Mouse (Mus musculus): ENCODE results near the gene Plekhg4. TPM values are rescaled to one million over a fixed set of nuclear protein-coding genes. Genes with fewer than 3 reads are reported as not detected.

The Plekhg4 gene
- polyA plus RNA-seq, 1 experiment from 2014 or later = 0.23 TPM

DNA sequence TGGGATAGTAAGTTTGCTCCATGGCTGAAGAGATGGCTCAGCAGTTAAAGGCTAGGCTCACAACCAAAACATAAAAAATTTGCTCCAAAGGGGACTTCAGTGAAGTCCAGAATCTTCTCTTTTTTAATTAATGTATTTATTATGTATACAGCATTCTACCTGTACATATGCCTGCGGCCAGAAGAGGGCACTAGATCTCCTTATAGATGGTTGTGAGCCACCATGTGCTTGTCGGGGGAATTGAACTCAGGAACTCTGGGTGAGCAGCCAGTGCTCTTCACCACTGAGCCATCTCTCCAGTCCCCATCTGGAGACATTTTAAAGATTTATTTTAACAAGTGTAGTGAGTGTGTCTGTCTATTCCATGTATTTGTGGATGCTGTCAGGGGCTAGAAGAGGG is 6.0 kb upstream of the Plekhg4 start:
- no peak overlapping the region for H3K27ac ChIP-seq (replicated peaks in 1 of 2; ENCODE audit: control insufficient read depth in 1 of 2, insufficient read depth in 1 of 2, low read depth in 2 of 2, low read length in 2 of 2)
- no peaks in the 10 kb centered on the region for H3K27me3 ChIP-seq (ENCODE audit: control insufficient read depth, insufficient read depth, low read length)
- no peak overlapping the region for H3K4me3 ChIP-seq (ENCODE audit: control insufficient read depth in 1 of 2, insufficient read depth in 1 of 2, low read depth in 1 of 2, low read length in 2 of 2)
- no peak for ATAC-seq (ENCODE audit: insufficient number of reproducible peaks, insufficient read depth, low FRiP score, low read depth)
- no peaks in the 10 kb centered on the region for H3K36me3 ChIP-seq (ENCODE audit: control insufficient read depth, insufficient read depth, low read length)
- no peaks in the 10 kb centered on the region for H3K9me3 ChIP-seq (ENCODE audit: control insufficient read depth, low read length)
- no peak overlapping the region for H3K4me2 ChIP-seq (ENCODE audit: low read length)
- H3K9ac ChIP-seq (ENCODE audit: low read length) = no peak overlapping the region
- 65% methylated on average over 2 of the region's 2 CpGs for WGBS
- peaks cover 0 to 8% of the 10 kb centered on the region in 2 experiments; a peak in 2 of 4 replicates for H3K4me1 ChIP-seq (ENCODE audit: control insufficient read depth in 2 of 2, insufficient read depth in 2 of 2, low read length in 2 of 2)

DNA sequence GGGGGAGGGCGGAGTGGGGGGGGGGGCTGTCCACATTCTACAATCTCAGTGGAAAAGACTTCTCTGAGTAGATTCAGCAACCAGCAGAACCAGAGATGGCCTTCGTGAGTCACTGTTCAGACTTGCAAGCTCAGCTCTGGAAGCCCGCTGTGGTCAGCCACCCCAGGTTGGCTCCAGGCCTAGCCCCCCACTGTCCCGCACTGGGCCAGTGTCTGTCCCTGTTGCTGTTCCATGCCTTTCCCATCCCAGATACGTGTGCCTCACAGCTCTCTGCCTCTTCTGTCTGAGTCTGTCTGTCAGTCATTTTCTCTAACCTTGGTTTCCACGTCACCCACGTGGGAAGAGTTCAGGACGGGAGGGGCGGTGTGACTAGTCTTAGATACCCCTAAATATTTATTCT is 601 bp upstream of the Plekhg4 start:
- WGBS = 69% methylated on average over 9 of the region's 9 CpGs
- peaks cover 21% of the 10 kb centered on the region for H3K27me3 ChIP-seq (ENCODE audit: control insufficient read depth, insufficient read depth, low read length)
- no peak overlapping the region for H3K4me3 ChIP-seq (ENCODE audit: control insufficient read depth in 1 of 2, insufficient read depth in 1 of 2, low read depth in 1 of 2, low read length in 2 of 2)
- H3K36me3 ChIP-seq (ENCODE audit: control insufficient read depth, insufficient read depth, low read length) = no peaks in the 10 kb centered on the region
- no peaks in the 10 kb centered on the region for H3K9me3 ChIP-seq (ENCODE audit: control insufficient read depth, low read length)
- no peak for ATAC-seq (ENCODE audit: insufficient number of reproducible peaks, insufficient read depth, low FRiP score, low read depth)
- no peak overlapping the region for H3K27ac ChIP-seq (replicated peaks in 1 of 2; ENCODE audit: control insufficient read depth in 1 of 2, insufficient read depth in 1 of 2, low read depth in 2 of 2, low read length in 2 of 2)
- H3K4me1 ChIP-seq (ENCODE audit: control insufficient read depth in 2 of 2, insufficient read depth in 2 of 2, low read length in 2 of 2) = peaks cover 0 to 10% of the 10 kb centered on the region in 2 experiments; a peak in 2 of 4 replicates
- no peak overlapping the region for H3K9ac ChIP-seq (ENCODE audit: low read length)
- no peak overlapping the region for H3K4me2 ChIP-seq (ENCODE audit: low read length)

DNA sequence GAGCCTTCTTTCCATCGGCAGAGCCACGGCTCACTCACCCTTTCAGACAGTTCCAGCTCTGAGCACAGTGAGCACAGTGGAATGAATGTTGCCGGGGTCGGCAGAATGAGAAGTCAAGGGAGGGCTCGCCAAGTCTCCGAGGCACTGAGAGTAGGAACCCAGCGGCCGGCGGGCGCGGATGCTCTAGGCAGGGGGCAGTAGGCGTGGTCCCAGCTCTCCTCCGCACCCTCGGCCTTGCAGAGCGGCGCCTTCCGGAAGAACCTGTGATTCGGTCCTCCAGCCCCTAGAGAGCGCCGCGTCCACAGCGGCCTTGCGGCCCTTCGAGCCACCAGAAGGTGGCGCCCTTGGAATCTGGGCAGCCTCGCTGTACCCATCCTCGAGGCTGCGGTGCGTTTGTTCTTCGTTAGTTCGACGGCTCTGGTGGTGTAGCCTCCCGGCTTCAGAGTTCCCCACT is 1.5 kb downstream of the Plekhg4 start:
- Histone ChIP-seq H3K27me3 (ENCODE audit: control insufficient read depth, insufficient read depth, low read length) (peaks cover 21% of the 10 kb centered on the region), H3K36me3 (ENCODE audit: control insufficient read depth, insufficient read depth, low read length) (no peaks in the 10 kb centered on the region), H3K9me3 (ENCODE audit: control insufficient read depth, low read length) (no peaks in the 10 kb centered on the region), H3K4me3 (ENCODE audit: control insufficient read depth in 1 of 2, insufficient read depth in 1 of 2, low read depth in 1 of 2, low read length in 2 of 2) (peak overlapping the region in 1 of 2 experiments; percentile 16; a peak in 3 of 4 replicates), H3K4me1 (ENCODE audit: control insufficient read depth in 2 of 2, insufficient read depth in 2 of 2, low read length in 2 of 2) (peaks cover 14 to 18% of the 10 kb centered on the region in 2 experiments), H3K27ac (replicated peaks in 1 of 2; ENCODE audit: control insufficient read depth in 1 of 2, insufficient read depth in 1 of 2, low read depth in 2 of 2, low read length in 2 of 2) (no peak overlapping the region), H3K9ac (ENCODE audit: low read length) (no peak overlapping the region), H3K4me2 (ENCODE audit: low read length) (peak overlapping the region; percentile 62)
- 25% methylated on average over 33 of the region's 33 CpGs for WGBS
- ATAC-seq (ENCODE audit: insufficient number of reproducible peaks, insufficient read depth, low FRiP score, low read depth) = 0 out of 2 replicates have a peak, but pooled peaks have one; percentile 29

DNA sequence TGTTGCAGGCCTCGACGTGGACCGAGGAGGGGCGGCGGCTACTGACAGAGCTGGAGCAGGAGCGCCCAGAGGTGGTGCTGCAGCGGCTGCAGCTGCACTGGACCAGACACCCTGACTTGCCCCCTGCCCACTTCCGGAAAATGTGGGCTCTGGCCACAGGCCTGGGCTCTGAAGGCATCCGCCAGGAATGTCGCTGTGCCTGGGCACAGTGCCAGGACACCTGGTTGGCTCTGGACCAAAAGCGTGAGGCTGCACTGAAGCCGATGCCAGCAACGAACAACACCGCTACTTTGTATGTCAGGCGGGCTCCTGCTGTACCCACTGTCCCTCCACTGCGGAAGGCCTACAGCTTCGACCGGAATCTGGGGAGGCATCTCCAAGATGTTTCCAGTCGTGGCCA is 5.6 kb downstream of the Plekhg4 start:
- 23% methylated on average over 19 of the region's 19 CpGs for WGBS
- no peak overlapping the region for H3K4me3 ChIP-seq (ENCODE audit: control insufficient read depth in 1 of 2, insufficient read depth in 1 of 2, low read depth in 1 of 2, low read length in 2 of 2)
- peak overlapping the region; percentile 12 for H3K4me2 ChIP-seq (ENCODE audit: low read length)
- no peak overlapping the region for H3K27ac ChIP-seq (replicated peaks in 1 of 2; ENCODE audit: control insufficient read depth in 1 of 2, insufficient read depth in 1 of 2, low read depth in 2 of 2, low read length in 2 of 2)
- H3K9me3 ChIP-seq (ENCODE audit: control insufficient read depth, low read length) = no peaks in the 10 kb centered on the region
- peaks cover 20% of the 10 kb centered on the region for H3K27me3 ChIP-seq (ENCODE audit: control insufficient read depth, insufficient read depth, low read length)
- peaks cover 14 to 15% of the 10 kb centered on the region in 2 experiments for H3K4me1 ChIP-seq (ENCODE audit: control insufficient read depth in 2 of 2, insufficient read depth in 2 of 2, low read length in 2 of 2)
- H3K36me3 ChIP-seq (ENCODE audit: control insufficient read depth, insufficient read depth, low read length) = no peaks in the 10 kb centered on the region
- peak; percentile 64 for ATAC-seq (ENCODE audit: insufficient number of reproducible peaks, insufficient read depth, low FRiP score, low read depth)
- H3K9ac ChIP-seq (ENCODE audit: low read length) = 0 out of 2 replicates have a peak overlapping the region, but pooled peaks have one; percentile 12

DNA sequence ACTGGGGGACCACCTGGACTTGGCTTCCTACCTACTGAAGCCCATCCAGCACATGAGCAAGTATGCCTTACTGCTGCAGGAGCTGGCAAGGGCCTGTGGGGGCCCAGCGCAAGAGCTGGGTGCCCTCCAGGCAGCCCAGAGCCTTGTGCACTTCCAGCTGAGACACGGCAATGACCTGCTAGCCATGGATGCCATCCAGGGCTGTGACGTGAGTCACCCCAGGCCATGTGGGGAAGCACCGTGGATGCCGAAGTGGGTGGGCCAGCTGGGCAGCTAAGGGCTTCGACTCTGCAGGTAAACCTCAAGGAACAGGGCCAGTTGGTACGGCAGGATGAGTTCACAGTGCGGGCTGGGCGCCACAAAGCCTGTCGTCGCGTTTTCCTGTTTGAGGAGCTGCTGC is 7.2 kb downstream of the Plekhg4 start:
- no peak overlapping the region for H3K9ac ChIP-seq (ENCODE audit: low read length)
- H3K4me2 ChIP-seq (ENCODE audit: low read length) = no peak overlapping the region
- peaks cover 4% of the 10 kb centered on the region for H3K27me3 ChIP-seq (ENCODE audit: control insufficient read depth, insufficient read depth, low read length)
- H3K4me1 ChIP-seq (ENCODE audit: control insufficient read depth in 2 of 2, insufficient read depth in 2 of 2, low read length in 2 of 2) = peaks cover 10 to 14% of the 10 kb centered on the region in 2 experiments
- H3K4me3 ChIP-seq (ENCODE audit: control insufficient read depth in 1 of 2, insufficient read depth in 1 of 2, low read depth in 1 of 2, low read length in 2 of 2) = no peak overlapping the region
- H3K9me3 ChIP-seq (ENCODE audit: control insufficient read depth, low read length) = no peaks in the 10 kb centered on the region
- no peak overlapping the region for H3K27ac ChIP-seq (replicated peaks in 1 of 2; ENCODE audit: control insufficient read depth in 1 of 2, insufficient read depth in 1 of 2, low read depth in 2 of 2, low read length in 2 of 2)
- no peak for ATAC-seq (ENCODE audit: insufficient number of reproducible peaks, insufficient read depth, low FRiP score, low read depth)
- no peaks in the 10 kb centered on the region for H3K36me3 ChIP-seq (ENCODE audit: control insufficient read depth, insufficient read depth, low read length)
- 84% methylated on average over 10 of the region's 12 CpGs for WGBS

DNA sequence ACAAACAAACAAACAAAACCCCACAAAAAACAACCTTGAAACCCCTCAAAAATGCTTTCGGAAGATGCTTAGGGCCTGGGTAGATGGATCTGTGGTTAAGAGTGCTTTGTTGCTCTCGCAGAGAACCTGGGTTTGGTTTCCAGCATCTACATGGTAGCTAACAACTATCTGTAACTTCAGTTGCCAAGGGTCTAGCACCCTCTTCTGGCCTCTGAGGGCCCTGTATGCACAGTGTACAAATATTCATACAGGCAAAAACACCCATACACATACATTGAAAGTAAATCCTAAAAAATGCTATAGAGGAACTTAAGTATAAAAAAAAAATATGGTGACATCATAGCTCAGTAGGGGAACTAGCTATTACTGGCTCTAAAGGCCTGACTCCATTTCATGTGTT is 11.0 kb downstream of the Plekhg4 start:
- Histone ChIP-seq H3K27me3 (ENCODE audit: control insufficient read depth, insufficient read depth, low read length) (no peaks in the 10 kb centered on the region), H3K4me1 (ENCODE audit: control insufficient read depth in 2 of 2, insufficient read depth in 2 of 2, low read length in 2 of 2) (peaks cover 16 to 25% of the 10 kb centered on the region in 2 experiments), H3K27ac (replicated peaks in 1 of 2; ENCODE audit: control insufficient read depth in 1 of 2, insufficient read depth in 1 of 2, low read depth in 2 of 2, low read length in 2 of 2) (no peak overlapping the region), H3K36me3 (ENCODE audit: control insufficient read depth, insufficient read depth, low read length) (no peaks in the 10 kb centered on the region), H3K9ac (ENCODE audit: low read length) (no peak overlapping the region), H3K4me2 (ENCODE audit: low read length) (no peak overlapping the region), H3K4me3 (ENCODE audit: control insufficient read depth in 1 of 2, insufficient read depth in 1 of 2, low read depth in 1 of 2, low read length in 2 of 2) (no peak overlapping the region), H3K9me3 (ENCODE audit: control insufficient read depth, low read length) (no peaks in the 10 kb centered on the region)
- WGBS = 92% methylated on average over 2 of the region's 2 CpGs
- no peak for ATAC-seq (ENCODE audit: insufficient number of reproducible peaks, insufficient read depth, low FRiP score, low read depth)

DNA sequence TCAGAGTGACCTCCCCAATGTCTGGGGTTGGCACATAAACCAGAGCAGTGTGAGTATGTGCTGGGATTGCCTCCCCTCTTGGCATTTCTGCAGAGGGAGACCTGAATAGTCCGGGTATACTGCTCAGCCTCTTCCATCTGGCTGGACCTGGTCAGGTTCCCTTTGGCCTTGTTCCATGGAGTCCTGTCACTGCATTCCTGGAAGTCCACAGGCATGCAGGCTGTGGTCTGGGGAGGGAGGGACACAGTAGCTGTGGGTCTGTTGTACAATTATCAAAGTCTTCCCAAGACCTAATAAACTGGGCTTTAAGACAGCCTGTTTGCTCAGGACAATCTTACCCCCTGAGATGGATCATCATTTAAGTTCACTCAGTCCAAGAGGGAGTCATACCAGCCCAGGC is 14.1 kb downstream of the Plekhg4 start:
- 5% methylated on average over 1 of the region's 1 CpGs for WGBS
- Histone ChIP-seq H3K27me3 (ENCODE audit: control insufficient read depth, insufficient read depth, low read length) (0 out of 2 replicates have a peak, but pooled peaks cover 7% of the 10 kb centered on the region), H3K9ac (ENCODE audit: low read length) (no peak overlapping the region), H3K36me3 (ENCODE audit: control insufficient read depth, insufficient read depth, low read length) (no peaks in the 10 kb centered on the region), H3K27ac (replicated peaks in 1 of 2; ENCODE audit: control insufficient read depth in 1 of 2, insufficient read depth in 1 of 2, low read depth in 2 of 2, low read length in 2 of 2) (0 out of 4 replicates have a peak overlapping the region, but pooled peaks of 1 of the 2 experiments have one; percentile 11), H3K4me2 (ENCODE audit: low read length) (no peak overlapping the region), H3K4me1 (ENCODE audit: control insufficient read depth in 2 of 2, insufficient read depth in 2 of 2, low read length in 2 of 2) (peaks cover 15 to 23% of the 10 kb centered on the region in 2 experiments), H3K9me3 (ENCODE audit: control insufficient read depth, low read length) (no peaks in the 10 kb centered on the region), H3K4me3 (ENCODE audit: control insufficient read depth in 1 of 2, insufficient read depth in 1 of 2, low read depth in 1 of 2, low read length in 2 of 2) (no peak overlapping the region)
- ATAC-seq (ENCODE audit: insufficient number of reproducible peaks, insufficient read depth, low FRiP score, low read depth) = peak; percentile 67

DNA sequence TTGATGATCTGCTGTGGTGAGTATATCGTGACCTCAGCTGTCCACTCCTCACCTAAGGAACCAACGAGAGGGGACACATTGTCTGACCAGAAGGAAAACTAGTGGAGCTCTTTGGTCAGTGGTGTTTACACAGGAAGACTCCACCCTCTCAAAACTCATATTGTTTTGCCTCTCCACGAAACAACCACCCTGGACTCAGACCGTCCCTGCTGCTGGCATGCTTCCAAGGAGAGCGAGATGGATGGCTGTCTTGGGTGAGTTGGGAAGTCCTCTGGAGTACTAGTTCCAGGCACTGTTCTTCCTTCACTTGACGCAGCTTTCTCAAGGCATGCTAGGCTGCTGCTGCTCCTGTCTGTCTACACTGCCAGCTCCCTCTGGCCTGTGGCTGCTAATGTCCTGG is 16.0 kb downstream of the Plekhg4 start:
- Histone ChIP-seq H3K4me2 (ENCODE audit: low read length) (no peak overlapping the region), H3K27ac (replicated peaks in 1 of 2; ENCODE audit: control insufficient read depth in 1 of 2, insufficient read depth in 1 of 2, low read depth in 2 of 2, low read length in 2 of 2) (no peak overlapping the region), H3K27me3 (ENCODE audit: control insufficient read depth, insufficient read depth, low read length) (peaks cover 7% of the 10 kb centered on the region; the same call in 1 of the 2 replicates), H3K4me3 (ENCODE audit: control insufficient read depth in 1 of 2, insufficient read depth in 1 of 2, low read depth in 1 of 2, low read length in 2 of 2) (no peak overlapping the region), H3K9ac (ENCODE audit: low read length) (no peak overlapping the region), H3K36me3 (ENCODE audit: control insufficient read depth, insufficient read depth, low read length) (no peaks in the 10 kb centered on the region), H3K4me1 (ENCODE audit: control insufficient read depth in 2 of 2, insufficient read depth in 2 of 2, low read length in 2 of 2) (peaks cover 15 to 23% of the 10 kb centered on the region in 2 experiments), H3K9me3 (ENCODE audit: control insufficient read depth, low read length) (no peaks in the 10 kb centered on the region)
- WGBS = 56% methylated on average over 6 of the region's 6 CpGs
- ATAC-seq (ENCODE audit: insufficient number of reproducible peaks, insufficient read depth, low FRiP score, low read depth) = no peak

All from heart, embryonic 14.5 days (tissue).